Mouse (Mus musculus) hindbrain, postnatal 0 days (tissue): Measurements from ENCODE around the gene Tmem141. TPM values are rescaled to one million over a fixed set of nuclear protein-coding genes. Genes with fewer than 3 reads are reported as not detected.

Experiments used
- ATAC-seq: fragments of 200-750 bp; cut with Nextera tagmentation; 2 replicates; pipeline ENCODE4 v1.8.0; 2017; ENCODE audit warnings: mild to moderate bottlenecking, moderate TSS enrichment, moderate library complexity
- DNase-seq: peaks from one replicate; pipeline ENCODE4 v3.0.0-alpha.2; 2015; ENCODE audit warnings: low spot score
- H3K27ac ChIP-seq: fragments of 300-500 bp; sonication (generic); 2 replicates; pipeline ENCODE4 v1.5.1; 2014; ENCODE audit warnings: mild to moderate bottlenecking
- H3K27me3 ChIP-seq: fragments of 300-500 bp; sonication (generic); 2 replicates; pipeline ENCODE4 v1.6.1; 2014; ENCODE audit warnings: low read length, mixed read lengths; ENCODE audit not compliant: insufficient read depth
- H3K36me3 ChIP-seq: fragments of 300-500 bp; sonication (generic); 2 replicates; pipeline ENCODE4 v1.6.1; 2014; ENCODE audit warnings: low read length, mixed read lengths; ENCODE audit not compliant: insufficient read depth
- H3K4me1 ChIP-seq: fragments of 300-500 bp; sonication (generic); 2 replicates; pipeline ENCODE4 v1.6.1; 2014; ENCODE audit warnings: antibody characterized with exemption, low read length, mixed read lengths; ENCODE audit not compliant: insufficient read depth
- H3K4me2 ChIP-seq: fragments of 300-500 bp; sonication (generic); 2 replicates; pipeline ENCODE4 v1.6.1; 2014; ENCODE audit warnings: low read depth, mild to moderate bottlenecking, low read length, moderate library complexity, mixed read lengths
- H3K4me3 ChIP-seq: fragments of 300-500 bp; sonication (generic); 2 replicates; pipeline ENCODE4 v1.5.1; 2014; ENCODE audit warnings: low read length
- H3K9ac ChIP-seq: fragments of 300-500 bp; sonication (generic); replicated peaks from 2 replicates; pipeline ENCODE4 v1.6.1; 2014; ENCODE audit warnings: mild to moderate bottlenecking, low read length, moderate library complexity, mixed read lengths
- H3K9me3 ChIP-seq: fragments of 300-500 bp; sonication (generic); 2 replicates; pipeline ENCODE4 v1.6.1; 2016; ENCODE audit warnings: low read length, mixed read lengths
- CTCF ChIP-seq: IDR thresholded peaks from 2 replicates; pipeline ENCODE4 v1.5.1; 2016; ENCODE audit warnings: antibody characterized with exemption, control low read depth, low read depth
- WGBS: fragments of 180-500 bp; shearing (Covaris S2); extraction: QIAGEN DNeasy Blood & Tissue Kit; methylation state at CpG from one replicate; pipeline ENCODE4 v1.1.7; 2014; 5-methylcytosine and 5-hydroxymethylcytosine counted together
- polyA plus RNA-seq: library from polyadenylated mRNA; unstranded; fragments of >200 nt; fragmentation: Nextera tagmentation; extraction: Ambion mirVana; gene quantifications from 2 replicates; pipeline ENCODE4 v1.2.1, GENCODE M21; 2015
- total RNA-seq: library from RNA; depleted of rRNA; stranded (reverse); fragments of >200 nt; gene quantifications from 2 replicates; pipeline ENCODE4 v1.2.3, GENCODE M21; 2014

Tmem141 gene
- total and polyA plus RNA-seq, 2 experiments from 2014 or later, result 52.0 to 59.8 TPM

- Histone ChIP-seq H3K4me1 (peaks cover 31% of the 10 kb centered on the region), H3K9me3 (no peaks in the 10 kb centered on the region), H3K4me3 (no peak overlapping the region), H3K9ac (0 out of 2 replicates have a peak overlapping the region, but pooled peaks have one; percentile 24), H3K36me3 (peaks cover 8% of the 10 kb centered on the region; the same call in 1 of the 2 replicates), H3K4me2 (no peak overlapping the region), H3K27me3 (peaks cover 16% of the 10 kb centered on the region), H3K27ac (0 out of 2 replicates have a peak overlapping the region, but pooled peaks have one; percentile 81)
- WGBS, result 63% methylated on average over 4 of the region's 4 CpGs
- no peak for DNase-seq
- no peak for TF ChIP-seq CTCF
- ATAC-seq, result no peak
Observed at GRCm38 (mm10) chr2:25583571-25583970, 38.2 kb downstream of the Tmem141 start.

DNA sequence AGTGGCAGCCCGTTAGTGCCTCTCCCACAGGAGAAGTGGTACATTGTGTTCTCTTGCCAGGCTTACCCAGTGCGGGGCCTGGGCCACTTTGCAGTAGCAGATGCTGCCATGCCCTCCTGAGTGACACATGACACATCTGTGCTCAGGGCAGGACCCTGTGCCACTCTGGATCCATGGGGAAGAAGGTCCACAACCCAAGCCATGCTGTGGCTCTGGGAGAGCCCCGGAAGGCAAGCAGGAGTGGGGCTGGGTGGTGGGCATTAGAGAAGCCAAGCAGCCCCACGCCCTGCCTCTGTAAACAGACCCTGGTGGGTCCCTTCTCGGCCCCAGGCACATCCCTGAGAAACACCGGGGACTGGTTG lies 38.7 kb downstream of the Tmem141 start:
- 0 out of 2 replicates have a peak overlapping the region, but pooled peaks have one; percentile 24 for H3K9ac ChIP-seq
- no peak overlapping the region for H3K4me3 ChIP-seq
- H3K27ac ChIP-seq, result peak overlapping the region; percentile 81
- no peaks in the 10 kb centered on the region for H3K9me3 ChIP-seq
- peaks cover 31% of the 10 kb centered on the region for H3K4me1 ChIP-seq
- no peak for TF ChIP-seq CTCF
- no peak for ATAC-seq
- peaks cover 12% of the 10 kb centered on the region; the same call in 1 of the 2 replicates for H3K36me3 ChIP-seq
- H3K4me2 ChIP-seq, result no peak overlapping the region
- WGBS, result 59% methylated on average over 6 of the region's 6 CpGs
- DNase-seq, result no peak
- H3K27me3 ChIP-seq, result peaks cover 20% of the 10 kb centered on the region

DNA sequence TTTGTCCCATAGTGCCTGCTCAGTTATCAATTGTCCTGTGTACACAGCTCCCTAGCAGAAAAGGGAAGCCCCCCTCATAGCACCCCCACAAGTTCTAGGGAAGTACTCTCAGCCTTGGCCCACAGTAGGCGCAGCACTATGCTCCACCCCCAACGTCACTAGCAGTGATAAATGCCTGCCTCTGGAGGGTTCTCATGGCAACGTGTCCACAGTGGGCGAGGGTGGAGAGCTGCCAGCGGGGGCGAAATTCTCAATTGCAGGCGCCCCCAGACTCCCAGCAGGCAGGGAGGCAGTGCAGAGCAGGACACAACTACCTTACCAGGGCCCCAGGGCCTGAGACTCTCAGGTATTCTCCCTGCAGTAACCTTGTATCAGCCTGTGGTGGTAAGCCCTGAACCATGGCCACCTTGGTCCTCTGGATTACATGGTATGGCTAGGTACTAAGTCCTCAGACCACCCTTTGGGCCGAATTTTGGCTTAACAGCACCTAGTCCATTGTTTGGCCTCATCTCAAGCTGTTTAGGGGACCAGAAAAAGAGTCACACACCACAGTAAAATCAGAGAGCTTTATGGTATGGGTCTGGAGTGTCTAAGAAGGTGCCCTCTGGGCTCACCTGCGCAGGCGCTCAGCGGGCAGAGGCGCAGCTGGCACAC lies 39.2 kb downstream of the Tmem141 start:
- DNase-seq, result peak; percentile 82
- TF ChIP-seq CTCF, result peak; percentile 28; the same call in 1 of the 2 replicates
- WGBS, result 35% methylated on average over 12 of the region's 12 CpGs
- H3K36me3 ChIP-seq, result peaks cover 13% of the 10 kb centered on the region; the same call in 1 of the 2 replicates
- peaks cover 23% of the 10 kb centered on the region for H3K27me3 ChIP-seq
- peak overlapping the region; percentile 82; the same call in 1 of the 2 replicates for H3K4me2 ChIP-seq
- H3K4me3 ChIP-seq, result no peak overlapping the region
- peaks cover 31% of the 10 kb centered on the region for H3K4me1 ChIP-seq
- H3K9ac ChIP-seq, result peak overlapping the region; percentile 24; the same call in 1 of the 2 replicates
- H3K27ac ChIP-seq, result peak overlapping the region; percentile 81
- H3K9me3 ChIP-seq, result no peaks in the 10 kb centered on the region
- peak; percentile 50 for ATAC-seq

DNA sequence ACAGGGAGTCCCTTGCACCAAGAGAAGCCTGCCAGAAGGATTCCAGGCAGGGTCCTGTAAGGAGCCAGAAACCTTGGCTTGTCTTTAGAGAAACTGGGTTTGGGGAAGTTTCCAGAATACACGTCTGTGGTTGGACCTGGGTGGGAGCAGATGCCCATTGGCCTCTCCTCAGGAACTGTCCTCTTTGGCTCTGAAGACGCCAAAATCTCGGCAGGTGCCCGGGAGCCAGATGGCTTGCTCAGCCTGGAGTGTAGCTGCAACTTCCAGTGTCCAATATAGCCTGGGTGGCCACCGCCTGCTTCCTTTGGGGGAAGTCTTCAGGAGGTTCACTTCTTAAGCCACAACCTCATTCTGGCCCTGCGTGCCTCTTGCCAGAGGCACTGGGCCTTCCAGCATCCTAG lies 39.9 kb downstream of the Tmem141 start:
- Histone ChIP-seq H3K27ac (peak overlapping the region; percentile 81), H3K4me2 (peak overlapping the region; percentile 82), H3K4me1 (peaks cover 31% of the 10 kb centered on the region), H3K9ac (peak overlapping the region; percentile 24), H3K4me3 (peak overlapping the region; percentile 48), H3K36me3 (peaks cover 13% of the 10 kb centered on the region; the same call in 1 of the 2 replicates), H3K9me3 (no peaks in the 10 kb centered on the region), H3K27me3 (peaks cover 30% of the 10 kb centered on the region)
- DNase-seq (peak; percentile 65), ATAC-seq (peak; percentile 13)
- WGBS, result 15% methylated on average over 6 of the region's 6 CpGs
- TF ChIP-seq CTCF, result no peak

- Histone ChIP-seq H3K9me3 (no peaks in the 10 kb centered on the region), H3K36me3 (peaks cover 17% of the 10 kb centered on the region; the same call in 1 of the 2 replicates), H3K4me1 (peaks cover 31% of the 10 kb centered on the region), H3K4me3 (peak within 1 kb of the TSS; percentile 48), H3K27ac (peak within 1 kb of the TSS; percentile 81), H3K27me3 (peaks cover 34% of the 10 kb centered on the region), H3K9ac (peak within 1 kb of the TSS; percentile 64), H3K4me2 (peak within 1 kb of the TSS; percentile 82)
- TF ChIP-seq CTCF, result peak; percentile 96
- ATAC-seq (peak; percentile 81), DNase-seq (peak; percentile 85)
- WGBS, result 3% methylated on average over 19 of the region's 19 CpGs
Observed at GRCm38 (mm10) chr2:25581294-25581864, 40.4 kb downstream of the Tmem141 start, which contains the start of gene Ajm1. Gene Ajm1 (minus strand): TSS chr2:25581757.

DNA sequence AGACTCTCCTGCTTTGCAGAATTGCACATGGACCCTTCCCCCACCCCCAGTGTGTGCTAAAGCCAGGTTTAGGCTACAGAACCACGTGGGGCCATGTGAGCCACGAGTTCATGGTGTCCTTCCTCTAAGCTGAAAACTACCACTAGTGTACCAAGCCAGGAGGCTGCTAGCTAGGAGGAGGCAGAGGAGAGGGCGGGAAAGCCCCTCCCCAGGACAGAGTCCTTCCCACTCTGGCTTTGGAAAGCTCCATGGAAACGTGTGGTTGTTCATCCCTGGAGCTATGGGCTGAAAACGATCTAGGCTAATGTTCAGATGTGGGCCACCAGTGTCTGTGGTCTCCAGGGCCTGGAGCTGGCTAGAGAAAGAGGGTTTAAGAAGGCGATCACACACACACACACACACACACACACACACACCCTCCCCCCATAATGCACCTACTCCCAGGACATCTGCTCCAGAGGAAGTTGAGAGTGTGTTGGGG lies 41.1 kb downstream of the Tmem141 start:
- H3K27me3 ChIP-seq, result peaks cover 38% of the 10 kb centered on the region
- H3K27ac ChIP-seq, result peak overlapping the region; percentile 81; the same call in 1 of the 2 replicates
- H3K9ac ChIP-seq, result peak overlapping the region; percentile 64
- peaks cover 17% of the 10 kb centered on the region; the same call in 1 of the 2 replicates for H3K36me3 ChIP-seq
- TF ChIP-seq CTCF, result no peak
- H3K4me3 ChIP-seq, result peak overlapping the region; percentile 48
- no peaks in the 10 kb centered on the region for H3K9me3 ChIP-seq
- ATAC-seq (no peak), DNase-seq (no peak)
- peaks cover 33% of the 10 kb centered on the region for H3K4me1 ChIP-seq
- peak overlapping the region; percentile 82 for H3K4me2 ChIP-seq
- 33% methylated on average over 6 of the region's 6 CpGs for WGBS
